Mouse (Mus musculus): ENCODE measurements around the gene B3galnt1.

The B3galnt1 gene

DNA sequence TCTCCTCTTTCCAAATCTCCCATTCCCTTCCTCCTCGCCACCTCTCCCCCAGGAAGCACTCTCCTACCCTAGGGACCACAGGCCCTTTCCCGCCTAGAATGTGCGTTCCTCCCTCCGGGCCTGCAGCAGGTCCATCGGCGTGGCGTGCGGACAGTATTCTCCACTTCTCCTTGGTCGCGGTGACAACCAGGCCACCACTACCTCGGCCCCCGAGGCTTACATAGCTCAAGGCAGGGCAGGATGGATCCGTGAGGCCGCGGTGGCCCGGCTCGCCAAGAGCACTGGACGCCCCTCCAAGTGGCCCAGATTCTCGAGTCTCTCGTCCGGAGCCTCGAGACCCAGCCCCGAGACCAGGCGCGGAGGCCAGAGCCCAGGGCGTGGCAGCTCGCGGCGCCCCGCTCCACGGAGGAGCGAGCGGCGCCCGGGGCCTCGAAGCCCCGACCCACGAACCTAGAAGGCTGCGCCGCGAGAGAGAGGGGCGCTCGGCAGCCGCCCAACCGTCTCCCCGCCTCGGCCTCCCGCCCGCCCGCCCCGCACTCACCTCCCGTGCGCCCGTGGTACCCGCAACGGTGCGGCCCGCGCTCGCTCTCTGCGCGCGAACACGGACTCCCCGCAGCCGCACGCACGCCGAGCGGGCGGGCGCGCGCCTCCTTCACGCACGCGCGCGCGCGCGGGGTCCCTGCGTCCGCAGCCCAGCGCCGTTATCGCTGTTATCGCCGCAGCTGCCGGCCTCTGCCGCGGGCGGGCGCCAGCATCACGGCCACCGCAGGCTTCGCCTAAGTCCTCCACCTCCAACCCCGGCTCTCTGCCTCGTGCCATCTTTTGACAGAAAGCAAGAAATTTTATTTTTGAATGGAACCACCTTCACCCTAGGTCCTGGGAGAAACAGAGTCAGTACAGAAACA lies at the start of gene B3galnt1:
TSS of gene B3galnt1 (minus strand) at position 700 of the 905 bp plus-strand sequence.
- DNase-seq (ENCODE audit: low read depth, low spot score) = peak; percentile 40

- no peak for DNase-seq (ENCODE audit: low read depth, low spot score)
Observed at GRCm38 (mm10) chr3:69634521-69634920, 35.8 kb upstream of the B3galnt1 start.

DNA sequence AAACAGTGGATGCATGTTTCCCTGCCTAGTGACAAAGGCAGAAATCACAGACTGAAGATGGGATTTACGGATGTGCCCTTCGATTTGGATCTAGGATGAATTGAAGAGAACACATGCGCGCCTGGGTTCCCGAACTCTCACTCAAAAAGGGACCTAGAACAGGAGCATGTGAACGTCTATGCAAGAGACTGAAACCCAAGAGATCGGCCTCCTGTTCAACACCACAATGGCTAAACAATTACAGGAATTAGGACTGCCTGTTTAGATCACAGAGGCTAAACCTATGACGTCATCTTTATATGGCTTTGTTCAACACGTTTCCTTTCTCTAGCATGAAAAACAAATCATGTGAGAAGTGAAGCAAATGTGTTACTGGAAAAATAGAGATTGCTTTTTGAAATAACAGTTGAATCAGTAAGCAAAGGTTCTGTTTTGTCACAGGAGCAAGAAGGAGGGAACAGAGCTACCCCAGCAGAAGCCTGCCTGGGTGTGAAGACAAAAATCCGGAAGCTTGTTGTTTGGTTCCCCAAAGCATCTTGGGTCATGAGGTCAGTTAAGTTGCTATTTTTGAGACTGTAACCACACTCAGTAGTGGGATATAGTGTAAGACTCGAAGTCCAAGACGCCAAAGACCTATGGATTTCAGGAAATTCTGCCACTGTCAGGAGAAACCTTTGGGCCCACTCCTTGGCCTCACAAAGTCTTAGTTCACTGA lies 35.1 kb upstream of the B3galnt1 start:
- DNase-seq (ENCODE audit: low read depth, low spot score) = no peak

DNA sequence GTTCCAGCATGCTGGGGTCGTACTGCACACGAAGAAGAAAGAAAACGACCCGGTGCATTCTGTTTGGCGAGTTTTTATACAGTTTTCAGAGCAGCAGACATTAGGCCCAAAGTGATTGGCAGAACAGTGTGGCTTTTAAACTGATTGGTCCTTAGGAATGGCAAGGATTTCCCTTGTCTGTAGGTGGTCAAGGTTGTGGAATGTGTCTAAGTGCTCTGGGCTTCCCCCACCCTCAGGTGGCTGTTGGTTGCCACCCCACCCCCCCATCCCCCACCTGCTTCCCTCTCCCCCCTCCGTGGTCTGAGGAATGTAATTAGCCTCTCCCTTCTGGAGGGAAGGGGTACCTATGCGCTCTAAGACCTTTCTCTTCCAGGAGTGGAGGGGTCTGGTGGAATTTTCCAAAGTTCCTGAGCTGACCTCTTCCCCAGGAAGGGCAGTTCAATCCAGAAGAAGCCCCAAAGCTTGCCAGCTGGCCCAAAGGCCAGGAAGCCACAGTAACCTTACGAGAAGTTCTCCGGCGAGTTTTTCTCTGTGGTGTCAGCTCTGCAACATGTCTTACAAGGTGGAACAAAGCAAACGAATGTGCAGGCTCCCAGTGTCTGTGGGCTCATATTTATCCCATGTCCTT lies 28.3 kb upstream of the B3galnt1 start:
- DNase-seq (ENCODE audit: low read depth, low spot score) = no peak

DNA sequence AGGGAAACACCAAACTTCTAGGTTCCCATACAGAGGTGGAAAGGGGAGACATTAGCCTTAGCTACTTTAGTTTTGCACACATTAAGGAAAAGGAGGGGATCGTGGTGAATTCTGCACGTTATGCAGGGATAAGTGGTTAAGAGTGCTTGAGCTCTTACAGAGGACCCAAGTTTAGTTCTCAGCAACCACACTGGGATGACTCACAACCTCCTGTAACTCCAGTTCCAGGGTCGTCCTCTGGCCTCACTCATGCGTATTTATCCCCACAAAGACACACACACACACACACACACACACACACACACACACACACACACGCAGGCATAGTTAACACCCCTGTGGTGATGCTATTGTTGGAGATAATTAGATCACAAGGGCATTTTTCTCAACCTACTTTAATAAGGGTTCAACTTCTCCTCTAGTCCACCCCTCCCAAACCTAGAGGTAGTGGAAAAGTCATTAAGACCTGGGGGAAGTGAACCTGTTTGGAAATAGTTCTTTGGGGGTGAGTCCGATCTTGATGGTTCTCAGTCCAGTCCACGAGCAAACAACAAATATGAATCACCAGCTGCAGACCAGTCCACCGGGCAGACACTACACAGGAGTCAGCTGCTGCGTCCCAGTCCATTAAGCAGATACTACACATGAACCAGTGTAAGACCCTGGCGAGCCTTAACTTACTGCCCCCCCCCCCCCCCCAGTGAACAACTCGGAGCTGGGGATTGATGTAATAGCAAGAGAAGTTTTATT lies 27.6 kb upstream of the B3galnt1 start:
- DNase-seq (ENCODE audit: low read depth, low spot score) = no peak

DNA sequence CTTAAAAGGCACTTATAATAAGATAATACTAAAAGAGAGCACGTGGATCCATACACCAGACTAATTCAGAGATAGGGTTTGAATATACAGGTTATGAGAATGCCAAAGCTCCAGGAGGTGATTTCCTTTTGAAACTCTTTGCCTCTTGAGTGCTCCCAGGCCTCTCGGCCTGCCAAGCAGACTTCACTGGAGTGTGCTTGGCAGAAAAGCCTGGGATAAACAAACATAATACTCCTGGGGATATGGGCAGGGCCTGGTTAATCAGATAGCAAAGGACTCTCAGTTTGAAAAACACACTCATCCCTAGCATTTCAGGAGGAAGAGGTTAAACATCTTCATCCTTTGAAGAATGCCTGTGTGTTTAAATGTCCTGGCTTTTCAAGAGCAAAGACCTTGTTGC lies 25.4 kb upstream of the B3galnt1 start:
- DNase-seq (ENCODE audit: low read depth, low spot score) = no peak

DNA sequence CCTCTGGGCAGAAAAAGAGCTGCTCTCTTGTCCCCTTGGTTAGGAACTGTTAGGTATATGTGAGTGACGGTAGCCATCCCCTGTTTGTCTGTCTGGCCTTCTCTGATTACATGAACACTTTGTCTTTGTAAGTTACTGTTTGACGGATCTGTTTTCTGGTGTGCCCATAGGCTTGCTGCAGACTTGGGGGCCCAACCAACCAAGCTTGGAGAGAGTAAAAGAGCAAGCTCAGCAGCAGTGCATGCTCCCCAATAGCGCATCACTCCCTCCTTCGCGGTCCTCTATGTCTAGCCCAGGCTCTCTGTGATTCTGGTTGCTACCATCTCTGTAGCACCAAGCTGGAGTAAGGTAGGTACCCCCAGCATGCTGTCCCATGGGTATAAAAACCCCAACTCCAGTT lies 9.1 kb upstream of the B3galnt1 start:
- no peak for DNase-seq (ENCODE audit: low read depth, low spot score)

DNA sequence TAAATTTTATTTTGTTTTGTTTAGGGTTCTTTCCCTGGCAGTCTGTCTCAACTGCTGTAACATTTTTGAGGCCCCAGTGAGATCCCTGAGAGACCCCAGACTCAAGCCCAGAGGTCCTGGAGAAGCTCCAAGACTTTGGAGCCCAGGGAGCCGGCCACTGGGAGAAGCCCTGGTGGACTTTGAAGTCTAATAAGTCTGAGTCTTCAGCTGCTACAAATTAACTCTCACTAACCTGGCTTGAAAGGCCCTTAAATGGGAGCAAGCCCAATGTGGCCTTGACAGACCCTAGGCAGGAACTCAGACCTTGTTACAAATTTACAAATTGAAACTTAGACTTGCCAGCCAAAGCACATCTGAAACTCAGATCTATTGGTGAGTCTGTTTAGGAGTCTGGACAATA lies 8.7 kb upstream of the B3galnt1 start:
- DNase-seq (ENCODE audit: low read depth, low spot score) = no peak

DNA sequence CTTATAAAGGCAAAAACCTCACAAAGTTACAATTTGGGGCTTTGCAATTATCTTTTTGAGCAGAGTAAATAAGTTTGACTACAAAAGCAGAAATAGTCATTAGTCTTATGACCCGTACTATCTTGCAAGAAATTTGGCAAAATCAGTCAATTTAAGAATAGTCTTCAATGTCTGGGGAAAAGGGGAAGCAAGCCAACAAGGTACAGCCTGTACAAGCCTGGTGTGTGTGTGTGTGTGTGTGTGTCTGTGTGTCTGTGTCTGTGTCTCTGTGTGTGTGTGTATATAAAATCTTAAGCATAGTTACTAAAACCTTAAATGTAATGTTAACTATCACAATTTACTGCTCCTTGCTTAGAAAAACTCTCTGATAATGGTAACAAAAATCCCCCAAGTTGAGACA lies 8.2 kb upstream of the B3galnt1 start:
- DNase-seq (ENCODE audit: low read depth, low spot score) = no peak

DNA sequence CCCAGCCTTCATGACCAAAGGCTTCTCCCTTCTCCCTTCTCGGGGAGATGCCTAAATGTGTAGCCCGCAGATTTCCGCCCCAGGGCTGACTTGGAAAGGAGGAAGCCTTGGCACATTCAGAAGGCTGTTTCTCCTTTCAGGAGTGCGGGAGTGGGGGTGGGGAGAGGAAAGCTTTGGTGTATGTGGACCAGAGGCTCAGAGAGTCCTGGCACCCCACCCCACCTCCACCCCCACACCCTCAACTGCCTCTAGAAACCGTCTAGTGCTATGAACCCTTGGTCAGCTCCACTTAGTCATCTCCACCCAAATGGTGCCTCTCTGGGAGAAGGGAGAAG lies 373 bp upstream of the B3galnt1 start:
- DNase-seq (ENCODE audit: low read depth, low spot score) = peak; percentile 3

DNA sequence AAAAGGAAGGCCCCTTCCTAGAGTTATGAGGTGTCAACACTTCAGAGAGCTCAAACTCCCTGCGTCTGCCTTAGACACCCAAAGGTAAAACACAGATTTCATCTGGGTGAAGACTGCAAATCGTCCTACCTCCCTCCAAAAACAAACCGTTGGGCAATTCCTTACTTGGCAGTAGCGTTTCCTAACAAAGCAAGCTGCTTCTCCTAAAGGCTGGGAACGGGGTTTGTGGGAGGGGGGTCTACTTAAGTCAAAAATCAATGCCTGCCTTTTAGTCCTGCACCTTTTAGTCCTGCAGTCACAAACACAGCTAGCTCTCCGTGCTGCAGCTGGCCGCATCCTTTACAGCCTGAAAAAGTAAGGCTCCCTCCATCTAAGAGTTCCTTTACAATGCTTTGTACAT lies 944 bp downstream of the B3galnt1 start:
- no peak for DNase-seq (ENCODE audit: low read depth, low spot score)

DNA sequence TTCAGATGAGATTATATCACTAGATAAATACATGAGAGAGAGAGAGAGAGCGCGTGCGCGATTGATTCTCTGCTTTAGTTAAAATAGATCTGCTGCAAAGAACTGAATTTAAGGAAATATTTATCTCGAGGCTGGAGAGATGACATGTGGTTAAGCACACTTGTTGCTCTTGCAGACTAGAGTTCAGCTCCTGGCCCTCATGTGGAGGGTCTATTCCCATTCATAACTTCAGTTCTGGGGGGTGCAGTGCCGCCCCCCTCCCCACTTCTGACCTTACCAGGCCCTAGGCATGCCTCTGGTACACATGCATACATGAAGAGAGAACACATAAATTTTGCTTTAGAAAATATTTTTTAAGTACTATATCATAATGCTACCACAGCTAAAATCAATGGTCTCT lies 1.5 kb downstream of the B3galnt1 start:
- no peak for DNase-seq (ENCODE audit: low read depth, low spot score)

GRCm38 (mm10) chr3:69596116-69596515 lies 2.6 kb downstream of the B3galnt1 start:
- no peak for DNase-seq (ENCODE audit: low read depth, low spot score)

GRCm38 (mm10) chr3:69594071-69594470 lies 4.7 kb downstream of the B3galnt1 start:
- no peak for DNase-seq (ENCODE audit: low read depth, low spot score)

GRCm38 (mm10) chr3:69593426-69593825 lies 5.3 kb downstream of the B3galnt1 start:
- DNase-seq (ENCODE audit: low read depth, low spot score) = no peak

DNA sequence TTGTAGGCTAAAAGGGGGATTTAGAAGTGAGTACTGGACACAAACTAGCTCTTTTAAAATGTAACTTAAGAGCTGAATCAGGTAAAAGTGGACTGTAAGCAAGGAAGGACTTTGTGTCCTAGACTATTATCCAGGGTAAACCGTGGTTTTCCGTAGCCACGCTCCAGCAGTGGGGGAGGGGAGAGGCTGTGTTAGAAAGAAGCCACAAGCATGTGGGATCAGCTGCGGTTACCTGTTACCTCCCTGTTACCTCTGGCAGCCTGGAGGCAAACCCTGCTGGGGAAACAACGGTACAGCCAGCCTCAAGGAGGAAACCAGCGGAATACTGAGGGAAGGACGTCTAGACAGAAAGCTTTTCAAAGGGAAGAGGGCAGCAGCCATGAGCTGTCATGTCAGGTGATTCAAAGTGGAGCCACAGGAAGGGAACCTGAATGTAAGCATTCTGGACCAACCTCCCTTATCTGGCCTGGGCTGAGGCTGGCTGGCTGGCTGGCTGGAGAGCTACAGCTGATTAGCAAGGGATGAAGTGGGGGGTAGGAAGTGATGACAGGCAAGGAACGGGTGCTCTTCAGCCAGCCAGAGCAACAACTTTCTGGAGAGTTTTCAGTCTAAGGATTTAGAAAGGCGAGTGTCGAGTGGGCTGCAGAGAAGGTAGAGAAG lies 10.5 kb downstream of the B3galnt1 start:
- no peak for DNase-seq (ENCODE audit: low read depth, low spot score)

- DNase-seq (ENCODE audit: low read depth, low spot score) = no peak
Observed at GRCm38 (mm10) chr3:69583798-69584197, 15.0 kb downstream of the B3galnt1 start.

- DNase-seq (ENCODE audit: low read depth, low spot score) = no peak
Observed at GRCm38 (mm10) chr3:69578791-69579190, 20.0 kb downstream of the B3galnt1 start.

GRCm38 (mm10) chr3:69576715-69577114 lies 22.0 kb downstream of the B3galnt1 start:
- no peak for DNase-seq (ENCODE audit: low read depth, low spot score)

DNA sequence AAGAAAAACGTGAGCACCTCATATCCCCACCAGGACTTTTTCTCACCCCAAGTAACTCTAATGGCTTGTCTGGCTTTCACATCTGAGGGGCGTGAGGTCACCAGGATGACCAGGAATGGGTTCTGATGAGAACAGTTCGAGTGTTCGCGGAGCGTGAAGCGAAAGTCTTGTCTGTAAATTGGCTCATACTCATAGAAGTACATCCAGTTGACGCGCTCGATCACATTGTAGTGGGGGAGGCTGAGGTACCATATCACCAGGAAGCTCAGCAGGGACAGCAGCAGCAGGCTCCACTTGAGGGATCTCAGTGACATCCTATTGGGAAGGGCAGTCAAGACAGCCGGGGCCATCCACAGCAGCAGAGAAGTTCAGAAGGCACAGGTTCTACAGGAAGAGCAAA lies 23.2 kb downstream of the B3galnt1 start:
- DNase-seq (ENCODE audit: low read depth, low spot score) = no peak

DNA sequence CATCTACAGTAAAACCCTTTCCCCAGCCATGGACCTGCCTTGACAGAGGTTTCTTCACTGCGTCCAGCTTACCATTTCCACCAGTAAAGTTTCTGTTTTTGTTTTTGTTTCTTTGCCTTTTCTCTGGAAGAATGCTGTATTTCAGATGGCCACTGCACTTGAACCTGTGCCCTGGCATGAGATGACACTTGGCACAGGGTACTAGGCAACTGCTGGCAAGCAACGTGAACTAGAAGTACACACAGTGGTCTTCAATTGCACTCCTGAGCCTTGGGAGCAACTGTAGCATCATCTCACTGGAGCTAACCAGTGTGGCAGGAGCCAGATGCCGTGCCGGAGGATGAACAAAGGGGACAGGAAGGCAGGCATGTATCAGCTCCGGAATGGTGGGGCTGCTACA lies 26.2 kb downstream of the B3galnt1 start:
- no peak for DNase-seq (ENCODE audit: low read depth, low spot score)

Measured in brain, embryonic 18.5 days (tissue).